Mouse (Mus musculus) spleen, adult 12 weeks (tissue): ENCODE measurements around the gene Mob1a.
"Not testable (repeated sequence)": the region's sequence is repeated elsewhere in the genome, so short reads cannot be mapped to it uniquely, and the experiment has no call there.

Experiments
- DNase-seq: peaks from one replicate; pipeline ENCODE4 v3.0.0; 2022; ENCODE audit warnings: low spot score

The Mob1a gene

GRCm38 (mm10) chr6:83342957-83343356 is 17.1 kb downstream of the Mob1a start:
- DNase-seq, result no peak

GRCm38 (mm10) chr6:83345285-83345684 is 19.5 kb downstream of the Mob1a start:
- not testable (repeated sequence) for DNase-seq

GRCm38 (mm10) chr6:83347916-83348315 is 22.1 kb downstream of the Mob1a start:
- no peak for DNase-seq

- DNase-seq, result no peak
Measured at GRCm38 (mm10) chr6:83348873-83349272, 23.1 kb downstream of the Mob1a start, which contains the start of gene Bola3. Gene Bola3 (plus strand): TSS chr6:83349147.

GRCm38 (mm10) chr6:83349274-83349958 is 23.6 kb downstream of the Mob1a start:
- peak; percentile 95 for DNase-seq

- DNase-seq, result no peak
Measured at GRCm38 (mm10) chr6:83350172-83350571, 24.4 kb downstream of the Mob1a start.

GRCm38 (mm10) chr6:83350851-83351405 is 25.1 kb downstream of the Mob1a start:
- DNase-seq, result no peak

DNA sequence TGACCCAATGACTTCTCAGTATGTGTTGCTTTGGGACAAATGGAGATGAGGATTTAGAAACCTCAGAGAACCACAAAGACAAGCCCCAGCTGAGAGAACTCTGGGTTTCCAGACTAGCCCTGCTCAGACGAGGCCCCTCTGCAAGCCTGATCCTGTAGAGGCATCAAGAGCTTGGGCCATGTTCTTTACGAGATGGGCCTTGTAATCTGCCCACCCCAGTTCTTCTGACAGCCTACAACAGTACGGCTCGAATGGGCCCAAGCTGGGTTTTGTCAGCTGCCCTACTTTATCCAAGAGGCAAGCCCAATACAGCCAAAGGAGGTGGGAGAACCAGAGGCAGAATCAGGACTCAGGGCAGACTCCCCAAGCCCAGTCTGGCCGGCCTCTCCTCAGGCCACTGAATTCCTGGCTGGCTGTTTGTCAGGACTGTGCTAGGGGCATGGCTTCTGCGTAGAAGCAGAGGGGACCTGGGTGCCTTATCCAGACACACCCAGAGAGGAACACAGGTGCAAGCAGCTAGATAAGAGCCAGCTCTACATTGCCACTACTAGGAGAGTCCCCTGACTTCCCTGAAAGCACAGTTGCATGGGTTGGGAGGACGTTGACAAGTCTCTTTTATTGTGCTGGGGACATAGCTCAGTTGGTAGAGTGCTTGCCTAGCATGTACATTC is 25.8 kb downstream of the Mob1a start:
- peak; percentile 78 for DNase-seq

GRCm38 (mm10) chr6:83352666-83353410 is 27.0 kb downstream of the Mob1a start:
- DNase-seq, result no peak

- DNase-seq, result no peak
Measured at GRCm38 (mm10) chr6:83354856-83355781, 29.3 kb downstream of the Mob1a start.

GRCm38 (mm10) chr6:83356569-83357138 is 30.8 kb downstream of the Mob1a start:
- DNase-seq, result peak; percentile 78

- DNase-seq, result no peak
Measured at GRCm38 (mm10) chr6:83357436-83357835, 31.6 kb downstream of the Mob1a start.

GRCm38 (mm10) chr6:83361523-83362248 is 35.9 kb downstream of the Mob1a start:
- DNase-seq, result no peak

GRCm38 (mm10) chr6:83363075-83363474 is 37.3 kb downstream of the Mob1a start:
- DNase-seq, result no peak

GRCm38 (mm10) chr6:83370316-83370965 is 44.6 kb downstream of the Mob1a start:
- no peak for DNase-seq

GRCm38 (mm10) chr6:83371350-83371749 is 45.5 kb downstream of the Mob1a start:
- DNase-seq, result no peak

- DNase-seq, result no peak
Measured at GRCm38 (mm10) chr6:83373704-83374300, 48.0 kb downstream of the Mob1a start.

- DNase-seq, result peak; percentile 69
Measured at GRCm38 (mm10) chr6:83381510-83382491, 56.0 kb downstream of the Mob1a start.
